Mouse (Mus musculus): ENCODE data around the gene Ctse.

Ctse gene

DNA sequence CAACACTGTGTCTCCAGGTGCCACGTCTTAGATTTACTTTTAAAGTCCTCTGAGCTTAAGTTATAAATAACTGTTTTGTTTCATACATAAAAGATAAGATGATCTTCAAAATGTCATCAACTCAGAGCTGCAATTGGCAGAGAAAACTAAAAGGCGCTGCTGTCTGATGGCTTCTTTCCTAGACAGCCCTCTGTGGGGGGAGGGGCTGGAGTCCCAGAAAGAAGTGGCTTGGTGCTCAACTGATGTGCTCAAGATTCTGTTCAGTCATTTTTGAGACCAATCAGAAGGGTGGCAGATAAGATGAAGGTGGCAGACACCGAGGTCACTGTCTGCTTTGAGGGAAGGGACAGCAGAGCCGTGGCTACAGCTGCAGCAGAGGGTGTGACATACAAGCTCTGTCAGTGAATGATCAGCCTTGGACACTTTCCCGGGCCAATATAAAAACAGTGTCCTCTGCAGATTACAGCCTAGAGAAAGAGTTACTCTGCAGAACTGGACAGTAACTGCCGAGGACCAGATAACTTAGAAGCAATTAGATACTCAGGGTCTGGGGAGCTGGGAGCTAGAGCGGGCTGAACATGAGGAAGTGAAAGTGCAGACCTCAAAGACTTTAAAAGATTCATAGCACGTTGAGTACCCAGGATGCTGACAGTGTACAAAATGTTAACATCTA lies 64.1 kb downstream of the Ctse start:
- no peak for DNase-seq

DNA sequence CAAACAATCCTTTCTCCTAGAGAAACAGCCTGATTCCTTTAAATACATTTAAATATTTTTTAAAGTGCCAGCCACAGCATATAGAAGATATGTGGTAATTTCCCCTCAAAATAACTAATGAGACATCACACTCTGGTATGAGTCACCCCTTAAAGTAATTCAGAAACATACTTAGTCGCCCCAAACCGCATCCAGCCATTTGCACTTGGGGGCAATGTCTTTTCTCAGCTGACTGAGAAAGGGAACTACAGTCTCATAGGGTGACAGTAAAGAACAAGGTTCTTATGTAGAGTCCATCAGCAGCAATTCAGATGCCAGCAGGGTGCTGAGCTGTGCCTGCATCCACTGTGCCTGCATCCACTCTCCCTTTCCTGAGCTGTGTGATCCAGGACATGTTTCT lies 65.4 kb downstream of the Ctse start:
- no peak for DNase-seq

GRCm38 (mm10) chr1:131708338-131708737 lies 70.2 kb downstream of the Ctse start:
- peak; percentile 67 for DNase-seq

- DNase-seq, result no peak
Observed at GRCm38 (mm10) chr1:131711518-131711917, 73.4 kb downstream of the Ctse start.

GRCm38 (mm10) chr1:131712386-131712785 lies 74.3 kb downstream of the Ctse start:
- DNase-seq, result peak; percentile 91

GRCm38 (mm10) chr1:131714388-131715337 lies 76.6 kb downstream of the Ctse start:
- DNase-seq, result no peak

- DNase-seq, result peak; percentile 28
Observed at GRCm38 (mm10) chr1:131718952-131719694, 81.0 kb downstream of the Ctse start.

GRCm38 (mm10) chr1:131721989-131722388 lies 83.9 kb downstream of the Ctse start:
- no peak for DNase-seq

DNA sequence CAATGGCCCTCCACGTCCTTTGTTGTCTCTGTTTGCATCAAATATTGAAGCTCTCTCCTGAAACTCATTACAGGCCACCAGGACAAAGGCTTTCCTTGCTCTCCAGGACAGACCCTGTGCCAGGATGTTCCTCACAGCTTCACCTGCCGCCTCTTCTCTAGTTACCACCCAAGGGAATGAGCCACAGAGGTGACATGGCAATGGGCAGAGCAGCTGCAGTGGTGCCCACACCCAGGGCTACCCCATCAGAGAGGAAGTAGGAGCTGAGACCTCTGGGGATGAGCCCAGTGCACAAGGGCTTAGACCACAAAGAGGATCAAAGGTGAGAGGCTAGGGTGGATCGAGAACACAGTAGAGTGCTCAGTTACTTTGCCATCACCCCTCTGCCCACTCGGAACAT lies 85.4 kb downstream of the Ctse start:
- DNase-seq, result no peak
